Mouse (Mus musculus) cortical plate, adult 2 months (tissue): ENCODE measurements around the gene Myt1l. TPM values are rescaled to one million over a fixed set of nuclear protein-coding genes. Genes with fewer than 3 reads are reported as not detected.
A peak's percentile ranks its signal among the peaks of the same experiment; 100 is the strongest.

Experiments used
- H3K27ac ChIP-seq: fragments of 200-500 bp; 2 replicates; pipeline ENCODE4 v1.5.1; 2012; ENCODE audit warnings: low read length, control low read depth, inconsistent platforms; ENCODE audit not compliant: insufficient read depth
- H3K4me1 ChIP-seq: fragments of 200-500 bp; 2 replicates; pipeline ENCODE4 v1.6.1; 2011; ENCODE audit warnings: low read length; ENCODE audit not compliant: control insufficient read depth, insufficient read depth
- H3K4me3 ChIP-seq: fragments of 200-500 bp; 2 replicates; pipeline ENCODE4 v1.5.1; 2011; ENCODE audit warnings: mild to moderate bottlenecking, low read length, control low read depth; ENCODE audit not compliant: insufficient read depth
- CTCF ChIP-seq: fragments of 200-500 bp; IDR thresholded peaks from 2 replicates; pipeline ENCODE4 v1.5.1; 2011; ENCODE audit warnings: mild to moderate bottlenecking, control low read depth, low read length; ENCODE audit not compliant: insufficient read depth; ENCODE audit errors: extremely low read depth
- POLR2A ChIP-seq: fragments of 200-500 bp; IDR thresholded peaks from 2 replicates; pipeline ENCODE4 v1.6.1; 2011; ENCODE audit warnings: mild to moderate bottlenecking, low read length, control low read depth; ENCODE audit not compliant: insufficient read depth; ENCODE audit errors: extremely low read depth
- polyA plus RNA-seq: library from polyadenylated mRNA; depleted of rRNA; stranded (reverse); fragments of >200 nt; gene quantifications from 2 replicates; pipeline ENCODE4 v1.2.3, GENCODE M21; 2012

Gene Myt1l
- polyA plus RNA-seq, 1 experiment, result 74.1 TPM

- Histone ChIP-seq H3K4me1 (peaks cover 4% of the 10 kb centered on the region), H3K4me3 (no peak overlapping the region), H3K27ac (no peak overlapping the region)
- TF ChIP-seq CTCF, result no peak
- TF ChIP-seq POLR2A, result no peak
Observed at GRCm38 (mm10) chr12:29642915-29643314, 114.7 kb downstream of the Myt1l start.

GRCm38 (mm10) chr12:29644091-29644490 lies 115.9 kb downstream of the Myt1l start:
- Histone ChIP-seq H3K4me3 (no peak overlapping the region), H3K27ac (no peak overlapping the region), H3K4me1 (peaks cover 8% of the 10 kb centered on the region)
- TF ChIP-seq CTCF, result no peak
- TF ChIP-seq POLR2A, result no peak

DNA sequence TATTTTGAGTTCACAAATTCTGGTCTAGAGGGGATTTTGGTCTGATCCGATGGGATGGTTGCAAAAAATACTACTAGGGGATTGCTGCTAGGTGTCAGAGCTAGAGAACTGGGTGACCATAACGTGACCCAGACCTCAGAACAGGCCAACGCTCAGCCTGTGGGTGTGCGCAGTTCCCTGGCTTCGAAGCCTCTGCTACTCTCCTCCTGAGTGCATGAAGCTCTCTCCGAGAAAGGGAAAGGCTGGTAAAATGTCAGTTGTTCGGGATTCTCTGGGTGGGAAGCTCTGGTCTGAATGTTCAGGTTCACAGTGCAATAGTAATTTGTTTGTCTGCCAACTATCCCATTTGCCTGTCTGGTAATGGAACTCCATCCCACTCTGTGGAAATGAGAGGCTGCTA lies 116.5 kb downstream of the Myt1l start:
- H3K4me1 ChIP-seq, result peaks cover 6% of the 10 kb centered on the region
- H3K4me3 ChIP-seq, result no peak overlapping the region
- TF ChIP-seq CTCF, result no peak
- no peak overlapping the region for H3K27ac ChIP-seq

GRCm38 (mm10) chr12:29649510-29650152 lies 121.4 kb downstream of the Myt1l start:
- TF ChIP-seq POLR2A (no peak), CTCF (no peak)
- Histone ChIP-seq H3K4me1 (0 out of 2 replicates have a peak, but pooled peaks cover 5% of the 10 kb centered on the region), H3K4me3 (no peak overlapping the region), H3K27ac (no peak overlapping the region)

GRCm38 (mm10) chr12:29652516-29652915 lies 124.3 kb downstream of the Myt1l start:
- TF ChIP-seq POLR2A, result no peak
- no peak for TF ChIP-seq CTCF
- no peak overlapping the region for H3K27ac ChIP-seq
- peaks cover 20% of the 10 kb centered on the region for H3K4me1 ChIP-seq
- H3K4me3 ChIP-seq, result no peak overlapping the region

- TF ChIP-seq POLR2A (no peak), CTCF (no peak)
- no peak overlapping the region for H3K4me3 ChIP-seq
- peaks cover 19% of the 10 kb centered on the region for H3K4me1 ChIP-seq
- peak overlapping the region; percentile 68 for H3K27ac ChIP-seq
Observed at GRCm38 (mm10) chr12:29655197-29655632, 127.0 kb downstream of the Myt1l start.

- H3K4me3 ChIP-seq, result no peak overlapping the region
- peak overlapping the region; percentile 72 for H3K27ac ChIP-seq
- H3K4me1 ChIP-seq, result peaks cover 19% of the 10 kb centered on the region
- TF ChIP-seq POLR2A (no peak), CTCF (no peak)
Observed at GRCm38 (mm10) chr12:29655673-29656072, 127.5 kb downstream of the Myt1l start.

- Histone ChIP-seq H3K27ac (no peak overlapping the region), H3K4me3 (no peak overlapping the region), H3K4me1 (peaks cover 19% of the 10 kb centered on the region)
- TF ChIP-seq CTCF (no peak), POLR2A (no peak)
Observed at GRCm38 (mm10) chr12:29657061-29657460, 128.9 kb downstream of the Myt1l start.

GRCm38 (mm10) chr12:29657870-29658269 lies 129.7 kb downstream of the Myt1l start:
- no peak for TF ChIP-seq CTCF
- TF ChIP-seq POLR2A, result no peak
- Histone ChIP-seq H3K4me3 (no peak overlapping the region), H3K4me1 (peaks cover 19% of the 10 kb centered on the region), H3K27ac (no peak overlapping the region)

- no peak for TF ChIP-seq POLR2A
- no peak for TF ChIP-seq CTCF
- Histone ChIP-seq H3K4me1 (peaks cover 2% of the 10 kb centered on the region; the same call in 1 of the 2 replicates), H3K27ac (no peak overlapping the region), H3K4me3 (no peak overlapping the region)
Observed at GRCm38 (mm10) chr12:29671984-29672383, 143.8 kb downstream of the Myt1l start.
